Mouse (Mus musculus): ENCODE results near the gene Klhdc10. TPM values are rescaled to one million over a fixed set of nuclear protein-coding genes. Genes with fewer than 3 reads are reported as not detected.

Gene Klhdc10
- 6.0 and 6.3 TPM in 2 replicates for polyA plus RNA-seq (2015; fragmentation: Nextera tagmentation; extraction: Ambion mirVana)

- Histone ChIP-seq H3K27ac (replicated peaks) (peak within 1 kb of the TSS; percentile 94), H3K9me3 (ENCODE audit: control insufficient read depth, low read length) (no peaks in the 10 kb centered on the region), H3K4me3 (ENCODE audit: low read depth, low read length) (peak within 1 kb of the TSS; percentile 99), H3K9ac (ENCODE audit: low read length) (peak within 1 kb of the TSS; percentile 91), H3K27me3 (ENCODE audit: control insufficient read depth, insufficient read depth, low read length) (no peaks in the 10 kb centered on the region), H3K4me2 (replicated peaks; ENCODE audit: low read depth) (peak within 1 kb of the TSS; percentile 62), H3K4me1 (replicated peaks; ENCODE audit: control insufficient read depth, insufficient read depth) (no peaks in the 10 kb centered on the region), H3K36me3 (ENCODE audit: control insufficient read depth, insufficient read depth, low read length) (no peaks in the 10 kb centered on the region)
- WGBS, result under 1% methylated on average over 41 of the region's 41 CpGs
- DNase-seq (ENCODE audit: low spot score) (peak; percentile 97), ATAC-seq (ENCODE audit: low FRiP score, low TSS enrichment) (peak; percentile 99)
- TF ChIP-seq CTCF (IDR thresholded peaks at IDR 0.05; ENCODE audit: low read depth) (no peak), EP300 (optimal IDR thresholded peaks at IDR 0.05) (peak; percentile 97)
Observed at GRCm38 (mm10) chr6:30401308-30402015, at the start of gene Klhdc10. TSS of gene Klhdc10 (plus strand) at chr6:30401868.

GRCm38 (mm10) chr6:30352762-30353161 is 48.9 kb upstream of the Klhdc10 start:
- DNase-seq (ENCODE audit: low spot score) (no peak), ATAC-seq (ENCODE audit: low FRiP score, low TSS enrichment) (no peak)
- Histone ChIP-seq H3K4me1 (replicated peaks; ENCODE audit: control insufficient read depth, insufficient read depth) (no peaks in the 10 kb centered on the region), H3K4me2 (replicated peaks; ENCODE audit: low read depth) (no peak overlapping the region), H3K27me3 (ENCODE audit: control insufficient read depth, insufficient read depth, low read length) (no peaks in the 10 kb centered on the region), H3K9ac (ENCODE audit: low read length) (no peak overlapping the region), H3K9me3 (ENCODE audit: control insufficient read depth, low read length) (no peaks in the 10 kb centered on the region), H3K27ac (replicated peaks) (no peak overlapping the region), H3K4me3 (ENCODE audit: low read depth, low read length) (no peak overlapping the region), H3K36me3 (ENCODE audit: control insufficient read depth, insufficient read depth, low read length) (no peaks in the 10 kb centered on the region)
- TF ChIP-seq EP300 (optimal IDR thresholded peaks at IDR 0.05) (no peak), CTCF (IDR thresholded peaks at IDR 0.05; ENCODE audit: low read depth) (no peak)
- WGBS, result 42% methylated on average over 8 of the region's 8 CpGs

- TF ChIP-seq CTCF (IDR thresholded peaks at IDR 0.05; ENCODE audit: low read depth) (no peak), EP300 (optimal IDR thresholded peaks at IDR 0.05) (no peak)
- H3K4me3 ChIP-seq (ENCODE audit: low read depth, low read length), result no peak overlapping the region
- no peaks in the 10 kb centered on the region for H3K4me1 ChIP-seq (replicated peaks; ENCODE audit: control insufficient read depth, insufficient read depth)
- WGBS, result 73% methylated on average over 8 of the region's 8 CpGs
- no peak overlapping the region for H3K27ac ChIP-seq (replicated peaks)
- H3K36me3 ChIP-seq (ENCODE audit: control insufficient read depth, insufficient read depth, low read length), result no peaks in the 10 kb centered on the region
- no peak for ATAC-seq (ENCODE audit: low FRiP score, low TSS enrichment)
- H3K9ac ChIP-seq (ENCODE audit: low read length), result no peak overlapping the region
- no peak for DNase-seq (ENCODE audit: low spot score)
- H3K27me3 ChIP-seq (ENCODE audit: control insufficient read depth, insufficient read depth, low read length), result no peaks in the 10 kb centered on the region
- no peaks in the 10 kb centered on the region for H3K9me3 ChIP-seq (ENCODE audit: control insufficient read depth, low read length)
- H3K4me2 ChIP-seq (replicated peaks; ENCODE audit: low read depth), result no peak overlapping the region
Observed at GRCm38 (mm10) chr6:30353661-30354060, 48.0 kb upstream of the Klhdc10 start.

GRCm38 (mm10) chr6:30354760-30355159 is 46.9 kb upstream of the Klhdc10 start:
- H3K36me3 ChIP-seq (ENCODE audit: control insufficient read depth, insufficient read depth, low read length), result no peaks in the 10 kb centered on the region
- H3K9me3 ChIP-seq (ENCODE audit: control insufficient read depth, low read length), result no peaks in the 10 kb centered on the region
- ATAC-seq (ENCODE audit: low FRiP score, low TSS enrichment), result no peak
- H3K4me1 ChIP-seq (replicated peaks; ENCODE audit: control insufficient read depth, insufficient read depth), result no peaks in the 10 kb centered on the region
- no peak overlapping the region for H3K27ac ChIP-seq (replicated peaks)
- H3K4me3 ChIP-seq (ENCODE audit: low read depth, low read length), result no peak overlapping the region
- H3K9ac ChIP-seq (ENCODE audit: low read length), result no peak overlapping the region
- DNase-seq (ENCODE audit: low spot score), result no peak
- H3K4me2 ChIP-seq (replicated peaks; ENCODE audit: low read depth), result no peak overlapping the region
- 29% methylated on average over 5 of the region's 5 CpGs for WGBS
- H3K27me3 ChIP-seq (ENCODE audit: control insufficient read depth, insufficient read depth, low read length), result no peaks in the 10 kb centered on the region
- TF ChIP-seq CTCF (IDR thresholded peaks at IDR 0.05; ENCODE audit: low read depth) (no peak), EP300 (optimal IDR thresholded peaks at IDR 0.05) (no peak)

- no peak for DNase-seq (ENCODE audit: low spot score)
- Histone ChIP-seq H3K9ac (ENCODE audit: low read length) (no peak overlapping the region), H3K4me3 (ENCODE audit: low read depth, low read length) (no peak overlapping the region), H3K27ac (replicated peaks) (peak overlapping the region; percentile 58; the same call in 1 of the 2 replicates), H3K27me3 (ENCODE audit: control insufficient read depth, insufficient read depth, low read length) (no peaks in the 10 kb centered on the region), H3K36me3 (ENCODE audit: control insufficient read depth, insufficient read depth, low read length) (no peaks in the 10 kb centered on the region), H3K4me2 (replicated peaks; ENCODE audit: low read depth) (no peak overlapping the region), H3K9me3 (ENCODE audit: control insufficient read depth, low read length) (no peaks in the 10 kb centered on the region), H3K4me1 (replicated peaks; ENCODE audit: control insufficient read depth, insufficient read depth) (no peaks in the 10 kb centered on the region)
- ATAC-seq (ENCODE audit: low FRiP score, low TSS enrichment), result no peak
- no peak for TF ChIP-seq EP300 (optimal IDR thresholded peaks at IDR 0.05)
- WGBS, result 82% methylated on average over 8 of the region's 8 CpGs
Observed at GRCm38 (mm10) chr6:30355701-30356100, 46.0 kb upstream of the Klhdc10 start.

GRCm38 (mm10) chr6:30356161-30356560 is 45.5 kb upstream of the Klhdc10 start:
- no peaks in the 10 kb centered on the region for H3K36me3 ChIP-seq (ENCODE audit: control insufficient read depth, insufficient read depth, low read length)
- H3K4me1 ChIP-seq (replicated peaks; ENCODE audit: control insufficient read depth, insufficient read depth), result no peaks in the 10 kb centered on the region
- peak; percentile 33 for DNase-seq (ENCODE audit: low spot score)
- H3K27ac ChIP-seq (replicated peaks), result no peak overlapping the region; the same call in 1 of the 2 replicates
- no peak overlapping the region for H3K4me2 ChIP-seq (replicated peaks; ENCODE audit: low read depth)
- peak; percentile 59 for ATAC-seq (ENCODE audit: low FRiP score, low TSS enrichment)
- H3K27me3 ChIP-seq (ENCODE audit: control insufficient read depth, insufficient read depth, low read length), result no peaks in the 10 kb centered on the region
- H3K9me3 ChIP-seq (ENCODE audit: control insufficient read depth, low read length), result no peaks in the 10 kb centered on the region
- WGBS, result 66% methylated on average over 5 of the region's 5 CpGs
- H3K9ac ChIP-seq (ENCODE audit: low read length), result no peak overlapping the region
- no peak overlapping the region for H3K4me3 ChIP-seq (ENCODE audit: low read depth, low read length)
- no peak for TF ChIP-seq EP300 (optimal IDR thresholded peaks at IDR 0.05)
- TF ChIP-seq CTCF (IDR thresholded peaks at IDR 0.05; ENCODE audit: low read depth), result no peak
